Mouse (Mus musculus) liver, embryonic 14.5 days (tissue): ENCODE data around the gene Xbp1.

Source experiments
- CTCF ChIP-seq: IDR thresholded peaks from 2 replicates; pipeline ENCODE4 v1.5.1; 2016; ENCODE audit warnings: antibody characterized with exemption, low read depth, control low read depth
- EP300 ChIP-seq: IDR thresholded peaks from 2 replicates; pipeline ENCODE4 v1.6.1; 2016; ENCODE audit warnings: antibody characterized with exemption, low read depth

- TF ChIP-seq CTCF: no peak
- no peak for TF ChIP-seq EP300
Measured at GRCm38 (mm10) chr11:5512099-5512725, 8.2 kb upstream of the Xbp1 start.
